Mouse (Mus musculus) hematopoietic stem cell, adult 5-6 weeks (primary cell): ENCODE measurements around the gene Olfr1480. TPM values are rescaled to one million over a fixed set of nuclear protein-coding genes. Genes with fewer than 3 reads are reported as not detected.

Experiments used
- ATAC-seq, 2 experiments: fragments of 125-278 bp in 1 of 2; replicated peaks in 1 of 2; 2 replicates each; pipeline ENCODE4 v1.8.0; 2016 to 2017; ENCODE audit warnings: inconsistent platforms in 2 of 2, mild to moderate bottlenecking in 2 of 2, moderate number of reproducible peaks in 2 of 2, low read depth in 1 of 2, moderate TSS enrichment in 1 of 2; ENCODE audit not compliant: low FRiP score in 2 of 2, poor library complexity in 2 of 2, severe bottlenecking in 2 of 2, insufficient read depth in 1 of 2, low TSS enrichment in 1 of 2
- total RNA-seq: library from RNA; stranded (forward); fragments of 172-1452, 232-1000 nt; gene quantifications from 2 replicates; pipeline ENCODE4 v1.2.3, GENCODE M21; 2017

Olfr1480 gene
- not detected in 2 replicates for total RNA-seq

- ATAC-seq, result no peak
Measured at GRCm38 (mm10) chr19:13527613-13528012, at the start of gene Olfr1480. Olfr1480 (plus strand) TSS chr19:13527913.

GRCm38 (mm10) chr19:13480096-13480495 is 47.6 kb upstream of the Olfr1480 start, which contains the start of gene Olfr1475:
Olfr1475 (minus strand) TSS chr19:13480196.
- ATAC-seq, result no peak

GRCm38 (mm10) chr19:13500246-13500645 is 27.5 kb upstream of the Olfr1480 start, which contains the start of gene Olfr1477:
Olfr1477 (plus strand) TSS chr19:13500546.
- no peak for ATAC-seq

Other genes starting within 250 kb of the Olfr1480 start
- gene Olfr1465, start 212.4 kb upstream of the Olfr1480 start, total RNA-seq, result not detected in 2 replicates
- gene Olfr1466, start 189.1 kb upstream of the Olfr1480 start, total RNA-seq, result not detected in 2 replicates
- not detected in 2 replicates for gene Olfr1467, start 165.7 kb upstream of the Olfr1480 start, total RNA-seq
- not detected in 2 replicates for gene Olfr1469, start 120.1 kb upstream of the Olfr1480 start, total RNA-seq
- not detected in 2 replicates for gene Olfr1471, start 84.5 kb upstream of the Olfr1480 start, total RNA-seq
- not detected in 2 replicates for gene Olfr1472, start 71.8 kb upstream of the Olfr1480 start, total RNA-seq
- gene Olfr1474, start 58.3 kb upstream of the Olfr1480 start, total RNA-seq, result not detected in 2 replicates
- gene Olfr1475, start 47.7 kb upstream of the Olfr1480 start, total RNA-seq, result not detected in 2 replicates
- gene Olfr1477, start 27.4 kb upstream of the Olfr1480 start, total RNA-seq, result not detected in 2 replicates
- gene Olfr1484, start 55.6 kb downstream of the Olfr1480 start, total RNA-seq, result not detected in 2 replicates
- not detected in 2 replicates for gene Olfr1487, start 89.5 kb downstream of the Olfr1480 start, total RNA-seq
- gene Olfr1489, start 103.7 kb downstream of the Olfr1480 start, total RNA-seq, result not detected in 2 replicates
- gene Olfr1490, start 123.2 kb downstream of the Olfr1480 start, total RNA-seq, result not detected in 2 replicates
- gene Olfr1491, start 169.4 kb downstream of the Olfr1480 start, total RNA-seq, result not detected in 2 replicates
- gene Olfr1493-ps1, start 195.4 kb downstream of the Olfr1480 start, total RNA-seq, result not detected in 2 replicates
- not detected in 2 replicates for gene Olfr1494, start 211.8 kb downstream of the Olfr1480 start, total RNA-seq
- gene Olfr1495, start 236.7 kb downstream of the Olfr1480 start, total RNA-seq, result not detected in 2 replicates
- gene Olfr1496, start 250.0 kb downstream of the Olfr1480 start, total RNA-seq, result not detected in 2 replicates